Mouse (Mus musculus): Measurements from ENCODE around the gene Eme1. TPM values are rescaled to one million over a fixed set of nuclear protein-coding genes. Genes with fewer than 3 reads are reported as not detected.

Eme1 gene
- total RNA-seq (2023): 1.4 TPM

DNA sequence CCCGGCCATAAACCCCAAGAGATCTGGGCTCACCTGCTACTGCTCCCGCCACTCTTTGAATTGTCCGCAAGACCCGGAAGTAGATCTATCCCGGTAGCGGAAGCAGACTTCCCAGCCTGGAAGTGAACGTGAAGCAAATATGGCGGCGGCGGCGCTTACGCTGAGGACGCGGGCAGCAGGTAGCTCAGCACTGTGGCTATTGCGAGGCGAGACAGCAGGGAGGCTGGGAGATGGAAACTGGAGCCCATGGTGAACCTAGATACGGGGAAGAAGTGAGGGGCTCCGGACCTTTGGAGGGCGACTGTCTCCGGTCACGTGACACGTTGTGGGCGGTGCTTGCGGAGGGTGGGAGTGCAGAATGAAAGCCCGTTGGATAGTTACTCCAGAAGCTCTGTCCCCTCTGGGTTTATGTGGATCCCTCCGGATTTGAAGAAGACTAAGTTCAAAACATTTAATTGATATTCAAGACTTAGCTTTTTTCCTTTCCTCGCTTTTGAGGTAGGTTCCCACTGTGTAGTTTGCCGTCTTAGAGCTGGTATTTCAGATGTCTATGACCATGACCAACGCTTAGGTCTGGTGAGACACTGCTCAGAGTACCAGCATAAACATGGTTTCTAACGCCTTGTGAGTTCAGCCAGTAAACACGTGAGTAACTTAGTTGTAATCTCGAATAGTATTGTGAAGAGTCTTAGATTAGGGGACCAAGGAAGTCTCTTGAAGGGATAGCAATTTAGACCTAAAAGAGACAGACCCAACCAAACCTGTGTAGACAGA, at the start of gene Eme1, which contains the start of gene Mrpl27:
Eme1 (minus strand) TSS at position 302 of the 774 bp plus-strand sequence.
Mrpl27 (plus strand) TSS at position 105 of the 774 bp plus-strand sequence.

DNA sequence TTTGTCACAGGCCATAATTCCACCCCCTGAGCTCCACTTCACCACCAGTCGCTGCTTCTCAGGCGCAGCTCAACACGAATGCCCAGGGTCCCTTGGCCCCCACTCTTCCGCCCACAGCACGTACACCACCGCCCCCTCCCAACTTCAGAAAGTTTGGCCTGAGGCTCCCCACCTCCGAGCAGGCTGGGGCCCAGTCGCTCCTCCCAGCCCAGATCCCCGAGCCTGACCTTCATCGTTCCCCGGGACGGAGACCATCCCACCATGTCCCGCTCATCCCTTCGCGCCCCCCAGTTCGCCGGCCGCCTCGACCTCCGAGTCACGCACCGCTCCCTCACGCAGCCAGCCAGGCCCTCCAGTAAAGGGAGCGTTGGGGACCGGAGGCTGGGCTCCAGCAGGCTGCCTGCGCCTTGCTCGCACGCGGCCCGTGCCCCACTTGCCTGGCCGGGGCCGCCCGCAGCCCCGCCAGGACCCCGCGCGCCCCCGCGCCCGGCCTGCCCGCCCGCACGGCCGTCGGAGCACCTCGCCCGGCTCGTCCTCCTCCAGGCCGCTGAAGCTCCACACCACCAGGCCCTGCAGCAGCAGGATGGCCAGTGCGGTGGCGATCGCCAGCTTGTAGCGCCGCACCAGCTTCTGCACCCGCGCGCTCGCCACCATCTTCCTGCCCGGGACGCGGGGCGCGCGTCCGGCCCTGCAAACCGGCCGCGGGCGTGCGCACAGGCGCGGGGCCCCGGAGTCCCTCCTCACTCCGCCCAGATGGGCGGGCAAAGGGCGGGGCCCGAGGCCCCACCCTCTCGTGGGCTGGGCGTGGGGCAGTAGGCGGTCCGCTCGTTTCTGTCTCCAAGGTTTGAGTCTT, 23.2 kb upstream of the Eme1 start, which contains the start of gene Xylt2:
Xylt2 (minus strand) TSS at position 762 of the 853 bp plus-strand sequence.

DNA sequence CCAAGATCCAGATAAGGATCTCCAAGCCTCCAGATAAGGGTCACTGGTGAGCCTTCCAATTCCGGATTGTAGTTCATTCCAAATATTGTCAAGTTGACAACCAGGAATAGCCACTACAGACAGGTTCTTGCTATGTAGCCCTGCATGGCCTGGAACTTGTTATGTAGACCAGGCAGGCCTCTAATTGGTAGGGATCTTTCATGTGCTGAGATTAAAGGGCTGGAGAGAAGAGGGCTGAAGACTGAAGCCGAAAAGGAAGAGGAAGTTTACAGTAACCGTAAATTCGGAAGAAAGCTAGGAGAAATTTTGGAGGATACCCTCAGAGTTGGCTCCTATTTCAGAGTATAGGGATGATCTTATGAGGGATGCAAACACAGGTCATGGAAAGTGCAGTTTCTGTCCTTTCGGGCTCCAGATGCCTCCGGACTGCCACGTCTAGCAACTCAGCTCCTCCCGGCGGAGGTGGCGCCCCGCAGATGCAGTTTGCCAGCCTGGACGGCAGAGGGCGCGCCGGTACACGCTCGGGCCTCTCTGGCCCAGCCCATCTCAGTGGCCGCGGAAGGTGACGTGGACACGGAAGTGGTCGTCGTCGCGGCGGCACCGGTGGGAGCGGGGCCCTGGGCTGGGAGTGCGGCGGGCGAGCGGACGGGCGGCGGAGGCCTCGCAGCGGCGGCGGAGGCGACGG, 24.4 kb downstream of the Eme1 start, which contains the start of gene Lrrc59:
Lrrc59 (plus strand) TSS at position 569 of the 685 bp plus-strand sequence.

DNA sequence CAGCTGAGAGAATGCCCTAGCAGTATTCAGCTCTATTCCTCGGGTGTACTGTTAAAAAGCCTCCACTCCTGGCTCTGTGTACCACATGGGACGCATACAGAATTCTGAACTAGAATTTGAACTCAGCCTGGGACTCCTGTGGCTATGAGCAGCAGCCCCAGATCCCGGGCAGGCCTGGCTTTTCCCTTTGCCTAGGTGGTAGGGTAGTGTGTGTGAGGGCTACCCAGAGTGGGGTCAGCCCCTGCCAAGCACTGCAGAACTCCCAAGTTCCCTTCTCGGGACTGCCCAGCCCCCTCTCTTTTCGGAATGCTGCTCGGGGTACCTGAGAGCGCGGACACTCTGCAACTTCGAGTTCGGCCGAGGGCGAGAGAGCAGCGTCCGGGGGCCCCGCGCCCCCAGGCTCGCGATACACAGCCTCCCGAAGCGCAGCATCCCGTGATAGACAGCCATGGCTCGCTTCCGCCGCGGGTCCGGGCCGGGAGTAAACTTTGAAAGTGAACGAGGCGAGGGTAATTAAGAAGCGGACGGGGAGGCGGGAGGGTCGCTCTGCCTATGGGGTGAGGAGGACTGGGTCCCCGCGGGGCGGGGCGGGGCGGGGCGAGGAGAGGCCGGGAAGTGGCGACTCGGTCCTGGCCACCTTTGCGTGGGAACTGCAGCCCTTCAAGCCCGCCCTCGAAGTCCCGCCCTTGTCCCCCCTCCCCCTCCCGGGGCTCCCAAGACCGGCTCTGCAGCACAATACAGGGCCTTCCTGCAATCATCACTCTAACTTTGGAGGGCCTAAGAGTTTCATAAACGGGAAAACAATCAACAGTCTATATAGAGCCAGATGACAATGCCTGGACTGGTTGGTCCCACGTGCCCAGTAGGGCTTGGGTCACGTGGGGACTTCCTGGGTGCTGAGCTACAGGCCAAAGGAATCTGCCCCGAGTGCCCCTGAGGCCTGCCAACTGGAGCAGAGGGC, 52.2 kb downstream of the Eme1 start, which contains the start of gene Acsf2:
Acsf2 (minus strand) TSS at position 551 of the 961 bp plus-strand sequence.

Other genes with a start within 250 kb of the Eme1 start
- gene Cacna1g, start 179.8 kb downstream of the Eme1 start, total RNA-seq (2023): not detected
- gene Spata20, start 167.8 kb downstream of the Eme1 start, total RNA-seq (2023): not detected
- not detected for gene Epn3, start 154.0 kb downstream of the Eme1 start, total RNA-seq (2023)
- not detected for gene Mycbpap, start 132.2 kb downstream of the Eme1 start, total RNA-seq (2023)
- 5.4 TPM for gene Rsad1, start 104.7 kb downstream of the Eme1 start, total RNA-seq (2023)
- not detected for gene Chad, start 88.9 kb downstream of the Eme1 start, total RNA-seq (2023)
- gene Acsf2, start 52.1 kb downstream of the Eme1 start, total RNA-seq (2023): 27.1 TPM
- 55.8 TPM for gene Lrrc59, start 24.2 kb downstream of the Eme1 start, total RNA-seq (2023)
- gene Mrpl27, start 197 bp downstream of the Eme1 start, total RNA-seq (2023): 21.0 TPM
- gene Xylt2, start 23.6 kb upstream of the Eme1 start, total RNA-seq (2023): 42.7 TPM
- gene Gm11541, start 50.5 kb upstream of the Eme1 start, total RNA-seq (2023): not detected
- gene Cdc34b, start 87.8 kb upstream of the Eme1 start, total RNA-seq (2023): not detected
- gene Tmem92, start 128.7 kb upstream of the Eme1 start, total RNA-seq (2023): not detected

Measured in CD8-positive naive resting alpha-beta T cell, adult 57 days (primary cell).